ENCODE assay signal across 10 mouse cellular contexts in genomic region chr13:111099252-111099651, GRCm38 (mm10).
DNase-seq lines count a peak whose midpoint lies in the region; ATAC-seq lines count a peak whose summit lies in the region.
"Had no signal": no experiment of that assay in that cellular context is flagged by ENCODE, and none has a peak within 500 bp of the region (broad histone marks: within the 10 kb centered on the region; RNA-seq: fewer than 3 reads in every experiment).

No protein-coding gene starts in this region.

- H3K4me3 ChIP-seq in embryonic facial prominence, embryonic 14.5 days (ENCODE audit: low read depth, low read length), result no peak overlapping the region
- H3K4me3 ChIP-seq in heart, embryonic 13.5 days, result no peak overlapping the region
- no peak overlapping the region for H3K4me3 ChIP-seq in liver, embryonic 11.5 days (ENCODE audit: low read depth, low read length)
- H3K4me3 ChIP-seq: forebrain, embryonic 10.5 days had no signal

- H3K9me3 ChIP-seq in embryonic facial prominence, embryonic 14.5 days (ENCODE audit: control insufficient read depth, low read length), result no peaks in the 10 kb centered on the region
- no peaks in the 10 kb centered on the region for H3K9me3 ChIP-seq in heart, embryonic 13.5 days
- H3K9me3 ChIP-seq in liver, embryonic 11.5 days (ENCODE audit: control insufficient read depth, low read length), result no peaks in the 10 kb centered on the region
- H3K9me3 ChIP-seq: forebrain, embryonic 10.5 days had no signal

- H3K9ac ChIP-seq in embryonic facial prominence, embryonic 14.5 days (ENCODE audit: low read depth, low read length), result no peak overlapping the region
- H3K9ac ChIP-seq in heart, embryonic 13.5 days, result no peak overlapping the region
- H3K9ac ChIP-seq in liver, embryonic 11.5 days (ENCODE audit: low read depth, low read length), result no peak overlapping the region

- no peaks in the 10 kb centered on the region for H3K36me3 ChIP-seq in embryonic facial prominence, embryonic 14.5 days (ENCODE audit: control insufficient read depth, insufficient read depth, low read length)
- no peaks in the 10 kb centered on the region for H3K36me3 ChIP-seq in heart, embryonic 13.5 days
- H3K36me3 ChIP-seq in liver, embryonic 11.5 days (ENCODE audit: control insufficient read depth, insufficient read depth, low read length), result no peaks in the 10 kb centered on the region
- H3K36me3 ChIP-seq: forebrain, embryonic 10.5 days had no signal

- DNase-seq in layer of hippocampus, adult 11-12 months (ENCODE audit: low spot score), result peak; percentile 26
- DNase-seq in layer of hippocampus, adult 9-10 months (ENCODE audit: low spot score), result no peak
- DNase-seq in embryonic facial prominence, embryonic 14.5 days (ENCODE audit: low spot score), result peak; percentile 12
- peak; percentile 53 to 66 for DNase-seq in left cerebral cortex, postnatal 36 days (ENCODE audit: low spot score in 2 of 2)
- DNase-seq in liver, embryonic 11.5 days (ENCODE audit: low spot score), result no peak

- intact Hi-C loops in left cerebral cortex, postnatal 36 days (cut with DNase I), result loop anchor here (1.0 to 10.0 kb wide), 4 partner anchors 107 to 704 kb away; partner anchors contain the start of gene Plk2

- no peak overlapping the region for H3K27ac ChIP-seq in embryonic facial prominence, embryonic 14.5 days (replicated peaks; ENCODE audit: low read depth, low read length)
- H3K27ac ChIP-seq in heart, embryonic 13.5 days (replicated peaks), result no peak overlapping the region
- no peak overlapping the region for H3K27ac ChIP-seq in liver, embryonic 11.5 days (ENCODE audit: low read depth, low read length)
- H3K27ac ChIP-seq: forebrain, embryonic 10.5 days; macrophage had no signal

- 82% methylated on average over 6 of the region's 6 CpGs for WGBS in embryonic facial prominence, embryonic 14.5 days
- WGBS in heart, embryonic 13.5 days, result 51% methylated on average over 6 of the region's 6 CpGs
- 83% methylated on average over 6 of the region's 6 CpGs for WGBS in liver, embryonic 11.5 days

- no peaks in the 10 kb centered on the region for H3K27me3 ChIP-seq in embryonic facial prominence, embryonic 14.5 days (replicated peaks; ENCODE audit: control insufficient read depth, insufficient read depth, low read length)
- H3K27me3 ChIP-seq in heart, embryonic 13.5 days (replicated peaks), result no peaks in the 10 kb centered on the region
- H3K27me3 ChIP-seq in liver, embryonic 11.5 days (replicated peaks; ENCODE audit: control insufficient read depth, insufficient read depth, low read length), result no peaks in the 10 kb centered on the region

- ATAC-seq in embryonic facial prominence, embryonic 14.5 days (ENCODE audit: low read depth), result no peak
- no peak for ATAC-seq in heart, embryonic 13.5 days (ENCODE audit: extremely low read depth, insufficient number of reproducible peaks, low FRiP score, low TSS enrichment)
- no peak for ATAC-seq in liver, embryonic 11.5 days (replicated peaks; ENCODE audit: low FRiP score)
- ATAC-seq in monocyte, adult 5-6 weeks (replicated peaks; ENCODE audit: insufficient number of reproducible peaks, low FRiP score, low TSS enrichment, poor library complexity, severe bottlenecking), result no peak
- no peak for ATAC-seq in inflammation-experienced regulatory T-cells, adult 6 months

- no peak overlapping the region for H3K4me2 ChIP-seq in embryonic facial prominence, embryonic 14.5 days (ENCODE audit: low read depth, low read length)
- peak overlapping the region; percentile 44 for H3K4me2 ChIP-seq in heart, embryonic 13.5 days
- H3K4me2 ChIP-seq in liver, embryonic 11.5 days, result no peak overlapping the region

- H3K4me1 ChIP-seq in embryonic facial prominence, embryonic 14.5 days (ENCODE audit: control insufficient read depth, insufficient read depth, low read length), result no peaks in the 10 kb centered on the region
- peaks cover 9% of the 10 kb centered on the region; the same call in 1 of the 2 replicates for H3K4me1 ChIP-seq in heart, embryonic 13.5 days
- no peaks in the 10 kb centered on the region for H3K4me1 ChIP-seq in liver, embryonic 11.5 days (replicated peaks; ENCODE audit: control insufficient read depth, insufficient read depth, low read length)
- H3K4me1 ChIP-seq: forebrain, embryonic 10.5 days had no signal

Comparison
In these comparisons a context has a peak if more than half of its experiments do, and no peak if none do; other contexts are left out.
1. DNase-seq: peak in layer of hippocampus, adult 11-12 months (single experiment), embryonic facial prominence, embryonic 14.5 days (single experiment) and left cerebral cortex, postnatal 36 days (2 of 2); none in layer of hippocampus, adult 9-10 months (single experiment) and liver, embryonic 11.5 days (single experiment).